Mouse (Mus musculus) brain, embryonic 14.5 days (tissue): ENCODE measurements around the gene Ccr4.

Experiments used
- CTCF ChIP-seq: fragments of 200-500 bp; IDR thresholded peaks from 2 replicates; pipeline ENCODE4 v1.5.1; 2012; ENCODE audit warnings: inconsistent platforms, mild to moderate bottlenecking, moderate library complexity, borderline replicate concordance; ENCODE audit not compliant: insufficient read depth, insufficient read length; ENCODE audit errors: extremely low read depth
- POLR2A ChIP-seq: fragments of 200-500 bp; IDR thresholded peaks from 2 replicates; pipeline ENCODE4 v1.6.1; 2012; ENCODE audit warnings: mild to moderate bottlenecking, inconsistent platforms, borderline replicate concordance; ENCODE audit not compliant: poor library complexity, insufficient read depth, insufficient read length, severe bottlenecking; ENCODE audit errors: extremely low read depth

- TF ChIP-seq CTCF (no peak), POLR2A (no peak)
Measured at GRCm38 (mm10) chr9:114526581-114526980, 21.9 kb upstream of the Ccr4 start.
